Mouse (Mus musculus) megakaryocyte, adult 5-6 weeks (primary cell): Measurements from ENCODE around the gene Pgam1. TPM values are rescaled to one million over a fixed set of nuclear protein-coding genes. Genes with fewer than 3 reads are reported as not detected.
A peak's percentile ranks its signal among the peaks of the same experiment; 100 is the strongest.
"Not testable (repeated sequence)": the region's sequence is repeated elsewhere in the genome, so short reads cannot be mapped to it uniquely, and the experiment has no call there.

Experiments
- ATAC-seq: 2 replicates; pipeline ENCODE4 v1.8.0; 2016; ENCODE audit warnings: mild to moderate bottlenecking, inconsistent platforms; ENCODE audit not compliant: poor library complexity, severe bottlenecking
- total RNA-seq, 2 experiments: library from RNA; stranded (forward) in 1 of 2; stranded (reverse) in 1 of 2; fragments of 153-499, 151-499 nt in 1 of 2; fragments of 221-1000, 200-1000 nt in 1 of 2; gene quantifications; 2 replicates each; pipeline versions ENCODE4 v1.2.3 to v1.2.4; 2015 to 2017

Gene Pgam1
- total RNA-seq (2015) (587 and 602 TPM in 2 replicates), total RNA-seq (2017) (254 and 291 TPM in 2 replicates)

DNA sequence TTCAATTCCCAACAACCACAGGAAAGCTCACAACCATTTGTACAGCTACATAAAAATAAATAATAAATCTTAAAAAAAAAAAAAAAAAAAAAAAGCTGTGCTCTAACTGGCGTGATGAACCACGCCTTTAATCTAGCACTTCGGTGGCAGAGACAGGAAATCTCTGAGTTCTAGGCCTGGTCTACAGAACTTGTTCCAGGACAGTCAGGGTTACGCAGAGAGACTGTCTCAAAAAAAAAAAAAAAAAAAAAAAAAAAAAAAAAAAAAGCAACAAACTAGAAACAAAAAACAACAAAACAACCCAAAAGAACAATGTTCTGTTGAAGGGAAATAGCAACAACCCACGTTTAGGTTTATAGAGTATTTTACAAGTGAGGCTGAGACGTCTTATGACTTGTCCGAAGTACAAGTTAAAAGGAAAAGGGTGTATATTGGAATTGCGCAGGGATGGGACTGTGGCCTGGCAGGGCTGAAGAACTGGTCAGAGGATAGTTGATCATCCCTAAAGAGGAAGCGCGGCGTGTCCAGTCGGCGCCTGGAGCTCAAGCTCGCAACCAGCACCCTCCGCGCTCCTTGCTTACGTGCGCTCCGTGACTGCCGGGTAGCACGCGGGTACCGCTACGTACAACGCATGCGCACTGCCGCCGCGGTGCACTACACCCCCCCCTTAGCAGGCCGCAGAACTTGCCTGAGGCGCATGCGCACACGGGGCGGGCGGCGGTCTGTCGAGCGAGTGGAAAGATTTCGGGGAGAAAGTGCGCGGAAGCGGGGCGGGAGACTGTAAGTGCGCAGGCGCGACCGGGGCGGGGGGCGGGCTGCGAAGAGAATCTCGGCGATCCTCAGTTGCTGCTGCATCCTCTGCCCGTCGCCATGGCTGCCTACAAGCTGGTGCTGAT is at the start of gene Pgam1:
Gene Pgam1, plus strand, starts transcription at position 746 of the 896 bp plus-strand sequence.
- peak; percentile 88 for ATAC-seq

DNA sequence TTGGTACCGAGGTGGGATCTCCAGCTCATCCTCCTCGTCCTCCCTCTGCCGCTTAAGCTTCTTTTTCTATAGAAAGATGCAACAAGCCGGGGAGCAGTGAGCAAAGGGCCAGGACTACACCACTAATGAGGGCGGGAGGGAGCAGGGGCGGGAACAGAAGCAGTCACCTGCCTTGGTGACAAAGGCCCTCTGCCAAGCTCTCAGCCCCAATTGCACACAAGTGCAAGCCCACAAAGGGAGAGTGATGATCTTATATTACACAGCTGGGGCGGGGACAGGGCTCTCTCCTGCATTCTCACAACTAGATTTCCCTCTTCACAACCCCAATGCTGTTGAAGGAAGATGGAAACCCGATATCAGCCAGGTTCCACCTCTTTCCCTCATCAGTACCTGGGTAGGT is 45.0 kb upstream of the Pgam1 start:
- no peak for ATAC-seq

DNA sequence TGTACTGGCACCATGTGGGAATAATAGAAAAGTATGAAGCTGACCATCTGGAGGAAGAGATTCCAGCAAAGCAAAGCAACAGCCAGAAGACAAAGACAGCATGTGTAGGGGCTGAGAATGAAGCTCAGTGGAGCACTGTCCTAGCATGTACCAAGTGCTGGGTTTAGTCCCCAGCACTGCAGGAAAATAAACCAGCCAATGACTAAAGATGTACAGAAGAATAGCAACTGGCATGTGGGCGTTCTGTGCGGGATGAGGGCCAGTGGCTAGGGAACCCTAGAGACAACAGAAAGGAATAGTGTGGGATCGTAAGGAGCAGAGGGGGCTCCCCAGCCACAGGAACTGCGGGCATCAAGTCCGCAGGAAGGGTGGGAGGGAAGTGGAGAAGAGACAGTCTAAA is 42.4 kb upstream of the Pgam1 start:
- ATAC-seq, result no peak

DNA sequence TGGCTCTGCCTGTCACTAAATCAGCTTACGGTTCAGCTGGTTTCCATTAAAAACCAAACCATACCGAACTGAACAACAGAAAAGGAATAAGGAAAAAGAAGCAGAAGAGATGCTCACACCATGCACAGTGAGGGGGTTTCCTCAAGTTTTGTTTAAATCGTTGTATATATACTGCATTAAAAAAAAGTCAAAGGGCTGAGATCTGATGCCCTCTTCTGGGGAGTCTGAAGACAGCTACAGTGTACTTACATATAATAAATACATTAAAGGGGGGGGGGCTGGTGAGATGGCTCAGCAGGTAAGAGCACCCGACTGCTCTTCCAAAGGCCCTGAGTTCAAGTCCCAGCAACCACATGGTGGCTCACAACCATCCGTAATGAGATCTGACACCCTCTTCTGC is 41.8 kb upstream of the Pgam1 start:
- not testable (repeated sequence) for ATAC-seq

DNA sequence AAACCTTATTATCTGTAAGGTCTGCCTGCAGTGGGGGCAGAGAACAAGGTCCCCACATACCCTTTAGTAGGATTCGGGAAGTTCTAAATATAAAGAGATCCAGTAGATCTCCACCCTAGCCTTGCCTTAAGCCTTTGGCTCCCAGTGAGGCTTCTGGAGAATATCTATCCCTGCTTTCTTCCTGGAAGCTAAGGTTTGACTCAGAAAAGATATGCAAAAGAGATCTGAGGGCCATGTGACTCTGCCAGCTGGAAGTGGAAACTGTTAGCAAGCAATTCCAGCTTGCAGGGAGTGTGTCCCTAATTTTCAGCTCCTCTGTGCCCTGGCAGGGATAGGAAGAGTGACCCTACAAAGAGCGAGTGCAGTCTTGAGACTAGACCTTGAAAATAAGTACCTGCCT is 39.4 kb upstream of the Pgam1 start:
- ATAC-seq, result no peak

DNA sequence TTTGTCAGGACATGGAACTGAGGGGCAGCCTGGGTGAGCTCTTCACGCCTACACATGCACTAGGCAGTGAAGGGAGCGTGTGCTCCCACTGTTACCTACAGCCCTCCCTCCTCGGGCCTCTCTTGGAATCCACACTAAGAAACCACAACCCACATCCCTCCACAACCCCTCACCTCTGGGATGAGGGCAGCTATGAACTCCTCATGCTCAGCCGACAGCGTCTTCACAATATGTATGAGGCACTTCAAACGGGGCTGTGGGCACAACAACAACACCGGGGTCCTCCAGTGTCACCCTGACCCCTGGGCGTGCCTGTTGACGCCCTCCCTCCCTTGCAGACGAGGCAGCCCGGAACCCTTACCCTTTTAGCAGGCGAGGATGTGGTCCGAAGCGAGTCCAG is 37.4 kb upstream of the Pgam1 start:
- no peak for ATAC-seq

DNA sequence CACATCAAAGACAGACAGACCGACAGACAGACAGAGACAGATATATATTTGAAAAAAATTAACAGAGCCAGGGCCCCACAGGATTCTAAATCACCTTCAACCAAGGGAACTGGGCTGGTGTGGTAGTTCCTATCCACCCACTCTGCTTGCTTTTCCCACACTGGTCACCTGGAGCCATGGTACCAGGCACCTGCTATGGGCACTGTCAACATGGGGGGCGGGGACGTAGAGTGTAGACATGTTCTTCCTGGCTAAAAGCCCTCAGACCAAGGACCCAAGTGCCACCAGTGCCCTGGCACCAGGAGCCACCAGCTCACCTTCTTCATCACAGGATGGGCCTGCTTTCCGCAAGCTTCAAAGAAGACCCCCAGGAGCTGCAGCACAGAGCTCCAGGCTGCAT is 29.9 kb upstream of the Pgam1 start:
- ATAC-seq, result no peak

DNA sequence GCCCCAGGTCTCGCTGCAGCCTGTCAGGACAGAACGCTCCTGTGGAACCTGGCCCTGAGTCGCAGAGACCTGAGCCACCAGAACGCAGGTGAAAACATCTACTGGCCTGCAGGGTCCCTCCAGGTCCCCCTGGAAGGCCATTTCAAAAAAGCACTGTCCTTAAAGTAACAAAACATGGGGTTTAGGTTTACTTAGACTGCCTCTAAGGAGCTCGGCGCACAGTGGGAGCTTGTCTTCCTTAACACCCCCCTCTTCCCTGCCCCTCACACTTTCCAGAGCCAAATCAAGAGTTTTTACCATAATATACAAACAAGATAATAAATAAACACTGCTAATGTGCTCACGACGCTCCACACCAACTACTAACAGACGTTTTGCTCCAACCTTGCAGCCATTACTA is 27.8 kb upstream of the Pgam1 start:
- no peak for ATAC-seq

DNA sequence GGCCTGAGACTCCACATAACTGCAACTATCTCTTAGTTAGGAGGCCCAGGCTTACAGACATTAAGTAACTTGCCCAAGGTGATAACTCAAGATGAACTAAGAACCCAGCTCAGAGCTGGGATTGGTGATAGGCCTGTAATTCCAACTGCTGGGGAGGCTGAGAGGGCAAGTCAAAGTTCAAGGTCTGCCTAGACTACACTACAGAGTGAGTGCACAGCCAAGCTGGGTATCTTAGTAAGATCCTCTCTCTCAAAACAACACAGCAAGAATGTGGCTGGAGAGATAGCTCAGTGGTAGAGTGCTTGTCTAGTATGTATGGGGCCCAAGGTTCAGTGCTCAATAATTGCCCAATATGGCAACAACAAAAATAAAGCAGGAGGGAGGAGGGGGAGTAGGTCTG is 23.5 kb upstream of the Pgam1 start:
- ATAC-seq, result no peak

DNA sequence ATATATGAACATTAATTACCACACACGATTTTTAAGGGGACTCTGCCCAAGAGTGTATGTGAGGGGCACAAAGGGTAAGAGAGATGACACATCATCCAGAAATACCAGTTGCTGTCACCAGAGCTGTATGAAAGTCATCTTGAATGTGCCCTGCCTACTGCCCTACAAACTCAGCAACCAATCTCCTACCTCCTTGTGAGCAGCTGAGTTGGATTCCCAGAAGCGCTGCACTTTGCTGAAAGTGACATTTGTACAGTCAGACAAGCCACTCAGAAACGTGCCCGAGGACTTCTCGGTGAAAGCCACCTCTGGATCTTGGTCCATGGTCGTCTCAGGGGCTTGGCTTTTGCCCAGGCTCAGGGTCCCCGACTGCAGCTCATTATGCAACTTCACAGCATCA is 16.8 kb upstream of the Pgam1 start:
- no peak for ATAC-seq

DNA sequence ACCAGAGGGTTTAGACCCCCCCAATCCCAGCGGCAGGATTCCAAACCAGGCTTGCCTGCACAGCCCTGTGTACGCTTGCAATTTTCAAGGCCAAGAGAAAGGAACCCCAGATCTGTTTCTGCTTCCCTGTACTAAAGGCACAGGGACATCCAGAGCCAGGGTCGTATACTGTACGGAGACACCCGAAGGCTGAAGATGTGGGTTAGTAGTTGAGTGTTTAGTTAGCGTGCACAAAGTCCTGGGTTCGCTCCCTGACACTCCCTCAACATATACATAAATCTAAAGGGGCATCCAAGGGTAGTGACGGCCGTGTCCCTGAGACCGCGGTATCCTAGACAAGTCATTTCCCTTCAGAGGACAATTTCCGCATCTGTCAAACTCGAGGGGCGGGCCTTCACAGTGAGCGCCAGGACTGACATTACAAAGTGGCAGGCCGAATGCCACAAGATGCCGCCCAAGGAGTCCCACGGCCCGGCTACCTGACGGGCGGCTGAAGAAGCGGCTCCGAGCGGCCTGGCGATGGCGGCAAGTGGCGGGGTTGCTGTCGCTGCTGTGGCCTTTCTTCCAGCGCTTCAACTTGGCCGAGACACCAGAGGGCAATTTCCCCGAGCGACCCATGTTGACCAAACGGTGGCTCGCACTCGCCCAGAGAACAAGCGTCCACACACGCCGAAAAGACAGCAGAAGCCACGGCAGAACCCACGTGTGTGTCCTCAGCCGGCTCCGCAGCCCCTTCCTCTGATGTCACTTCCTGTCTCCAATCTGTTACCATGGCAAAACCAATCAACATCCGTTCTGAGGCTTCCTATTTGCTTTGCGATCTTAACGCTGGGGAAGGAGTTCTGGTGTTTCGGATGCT is 16.0 kb upstream of the Pgam1 start, which contains the start of gene Rrp12:
Gene Rrp12, minus strand, starts transcription at position 714 of the 859 bp plus-strand sequence.
- ATAC-seq, result peak; percentile 87

DNA sequence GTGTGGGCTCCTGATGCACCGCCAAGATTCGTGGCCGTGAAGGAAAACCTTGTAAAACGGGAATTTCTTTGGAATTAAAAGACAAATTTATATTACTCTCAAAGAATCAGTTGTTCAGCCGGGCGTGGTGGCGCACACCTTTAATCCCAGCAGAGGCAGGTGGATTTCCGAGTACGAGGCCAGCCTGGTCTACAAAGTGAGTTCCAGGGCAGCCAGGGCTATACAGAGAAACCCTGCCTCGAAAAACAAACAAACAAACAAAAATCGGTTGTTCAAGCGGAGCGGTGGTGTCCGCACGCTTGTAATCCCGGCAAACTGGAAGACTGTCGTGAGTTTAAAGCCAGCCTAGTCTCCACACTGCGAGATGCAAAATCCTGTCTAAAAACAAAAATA is 15.4 kb upstream of the Pgam1 start:
- no peak for ATAC-seq

DNA sequence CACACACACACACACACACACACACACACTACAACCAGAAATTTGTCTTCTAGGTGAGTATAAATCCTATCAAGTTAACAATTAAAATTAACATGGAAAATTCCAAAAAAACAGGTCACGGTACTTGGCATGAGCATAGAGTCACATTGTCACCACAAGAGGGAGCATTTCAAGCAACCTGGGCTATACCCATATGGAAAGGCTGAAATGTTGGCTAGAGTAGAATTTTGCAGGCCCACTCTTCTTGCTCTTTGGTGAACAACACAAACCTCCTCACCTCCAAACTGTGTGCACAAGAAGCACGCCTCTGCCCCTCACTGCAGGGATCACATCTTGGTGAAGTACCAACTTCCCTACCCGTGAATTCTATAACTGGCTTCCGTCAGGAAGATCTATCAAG is 12.9 kb upstream of the Pgam1 start:
- ATAC-seq, result no peak

DNA sequence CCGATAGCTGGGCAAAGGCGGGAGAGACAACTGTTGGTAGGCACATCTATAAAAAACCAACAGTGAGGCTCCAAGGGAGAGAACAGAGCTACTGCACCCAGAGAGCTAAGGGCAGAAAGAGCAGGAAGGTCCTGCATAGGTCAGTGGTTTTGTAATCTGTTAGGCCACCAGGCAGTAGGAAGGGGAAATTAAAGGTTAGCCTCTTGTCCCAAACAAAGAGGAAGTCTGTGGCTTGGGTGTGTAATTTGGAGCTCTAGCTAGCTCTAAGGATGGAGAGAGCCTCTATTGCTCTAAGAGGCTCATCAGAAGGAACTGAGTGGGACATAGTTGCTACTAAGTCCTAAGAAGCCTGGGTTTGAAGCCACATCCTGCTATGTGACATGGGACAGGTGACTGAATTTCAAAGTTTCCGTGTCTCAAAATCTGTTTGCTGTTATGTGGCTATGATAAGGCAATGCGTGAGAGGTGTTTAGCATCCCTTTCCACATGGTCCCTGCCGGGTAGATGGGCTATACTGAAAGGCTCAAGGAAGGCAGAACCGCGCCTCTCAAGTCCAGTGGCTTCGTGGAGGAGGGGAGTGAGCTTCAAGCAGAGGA is 11.1 kb upstream of the Pgam1 start:
- ATAC-seq, result peak; percentile 76

DNA sequence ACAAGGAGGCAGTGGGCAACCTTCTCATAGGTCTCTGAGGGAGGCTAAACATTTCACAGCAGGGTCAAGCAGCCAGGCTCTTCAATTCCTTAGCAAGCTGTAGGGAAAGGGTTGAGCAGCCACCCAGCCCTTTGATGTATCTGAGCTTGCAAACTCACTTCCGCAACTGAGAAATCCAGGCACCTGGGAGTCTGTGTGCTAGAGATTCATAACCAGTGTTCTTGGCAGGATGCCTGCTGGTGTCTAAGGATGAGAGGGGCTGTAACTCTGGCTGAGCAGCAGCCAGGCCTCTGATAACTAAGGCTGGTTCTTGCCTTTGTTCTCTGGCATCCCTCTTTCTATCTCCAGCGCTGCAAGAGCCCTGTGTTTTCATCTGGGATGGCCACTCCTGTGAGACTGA is 10.0 kb upstream of the Pgam1 start:
- no peak for ATAC-seq

DNA sequence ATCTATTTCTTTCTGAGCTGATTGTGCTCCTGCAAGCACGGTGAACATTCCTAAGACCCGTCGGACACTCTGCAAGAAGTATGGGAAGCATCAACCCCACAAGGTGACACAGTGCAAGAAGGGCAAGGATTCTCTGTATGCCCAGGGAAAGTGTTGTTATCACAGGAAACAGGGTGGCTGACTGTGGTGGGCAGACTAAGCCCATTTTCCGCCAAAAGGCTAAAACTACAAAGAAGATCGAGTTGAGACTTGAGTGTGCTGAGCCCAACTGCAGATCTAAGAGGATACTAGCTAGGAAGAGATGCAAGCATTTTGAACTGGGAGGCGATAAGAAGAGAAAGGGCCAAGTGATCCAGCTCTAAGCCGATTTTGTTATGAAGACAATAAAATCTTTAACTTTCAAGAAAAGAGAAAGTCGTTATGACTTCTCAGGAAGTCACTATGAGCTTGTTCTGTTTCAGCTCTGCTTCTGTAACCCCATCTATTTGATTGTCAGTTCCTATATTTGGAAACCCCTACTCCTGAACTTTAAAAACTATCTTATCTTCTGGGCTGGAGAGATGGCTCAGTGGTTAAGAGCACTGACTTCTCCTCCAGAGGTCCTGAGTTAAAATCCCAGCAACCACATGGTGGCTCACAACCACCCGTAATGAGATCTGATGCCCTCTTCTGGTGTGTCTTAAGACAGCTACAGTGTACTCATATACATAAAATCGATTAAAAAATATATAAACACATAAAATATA is 8.7 kb upstream of the Pgam1 start:
- no peak for ATAC-seq

DNA sequence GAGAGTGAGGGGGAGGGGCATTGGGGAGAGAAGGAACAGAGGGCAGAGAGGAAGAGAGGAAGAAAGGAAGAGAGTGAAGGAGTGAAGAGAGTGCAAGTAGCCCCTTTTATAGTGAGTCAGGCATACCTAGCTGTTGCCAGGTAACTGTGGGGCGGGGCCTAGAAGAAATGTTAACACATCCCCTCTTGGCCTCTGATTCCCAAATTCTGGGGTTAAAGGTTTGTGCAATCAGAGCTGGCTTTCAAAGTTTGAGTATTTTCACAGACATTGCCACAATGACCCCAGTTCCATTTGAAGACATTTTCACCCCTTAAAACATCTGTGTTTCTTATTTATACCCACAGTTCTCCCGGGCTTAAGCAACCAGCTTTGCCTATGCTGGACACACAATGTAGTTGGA is 6.5 kb upstream of the Pgam1 start:
- ATAC-seq, result no peak

DNA sequence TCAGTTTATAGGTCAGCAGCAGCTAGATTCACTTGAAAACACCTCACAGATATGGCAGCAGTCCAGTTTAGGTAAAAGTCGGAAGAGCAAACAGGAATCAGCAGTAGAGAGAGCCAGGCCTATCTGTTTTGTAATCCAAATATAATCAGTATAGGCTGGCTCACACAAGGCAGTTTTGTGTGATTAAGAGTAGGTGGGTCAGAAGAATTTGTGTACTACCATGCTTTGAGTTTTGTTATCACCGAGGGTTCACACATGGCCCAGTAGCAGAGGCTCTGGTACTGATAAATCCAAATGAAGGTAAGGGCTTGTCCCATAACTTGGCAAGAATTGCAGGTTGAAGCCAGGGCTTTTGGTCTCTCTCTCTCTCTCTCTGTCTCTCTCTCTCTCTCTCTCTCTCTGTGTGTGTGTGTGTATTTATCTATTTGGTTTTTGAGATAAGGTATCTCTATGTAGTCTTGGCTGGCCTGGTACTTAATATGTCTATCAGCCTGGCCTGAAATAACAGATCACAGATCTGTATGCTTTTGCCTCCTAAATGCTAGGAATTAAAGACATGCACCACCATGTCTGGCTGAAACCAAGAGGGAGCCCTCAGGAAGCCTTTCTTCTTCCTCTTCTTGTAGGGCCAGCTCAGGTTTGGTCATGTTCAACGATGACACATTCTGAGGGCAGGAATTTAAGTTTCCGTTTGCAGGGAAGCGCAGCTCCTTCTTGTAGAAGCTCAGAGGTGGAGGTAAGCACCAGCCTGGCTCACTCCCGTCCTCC is 5.2 kb upstream of the Pgam1 start:
- ATAC-seq, result peak; percentile 34; the same call in 1 of the 2 replicates

DNA sequence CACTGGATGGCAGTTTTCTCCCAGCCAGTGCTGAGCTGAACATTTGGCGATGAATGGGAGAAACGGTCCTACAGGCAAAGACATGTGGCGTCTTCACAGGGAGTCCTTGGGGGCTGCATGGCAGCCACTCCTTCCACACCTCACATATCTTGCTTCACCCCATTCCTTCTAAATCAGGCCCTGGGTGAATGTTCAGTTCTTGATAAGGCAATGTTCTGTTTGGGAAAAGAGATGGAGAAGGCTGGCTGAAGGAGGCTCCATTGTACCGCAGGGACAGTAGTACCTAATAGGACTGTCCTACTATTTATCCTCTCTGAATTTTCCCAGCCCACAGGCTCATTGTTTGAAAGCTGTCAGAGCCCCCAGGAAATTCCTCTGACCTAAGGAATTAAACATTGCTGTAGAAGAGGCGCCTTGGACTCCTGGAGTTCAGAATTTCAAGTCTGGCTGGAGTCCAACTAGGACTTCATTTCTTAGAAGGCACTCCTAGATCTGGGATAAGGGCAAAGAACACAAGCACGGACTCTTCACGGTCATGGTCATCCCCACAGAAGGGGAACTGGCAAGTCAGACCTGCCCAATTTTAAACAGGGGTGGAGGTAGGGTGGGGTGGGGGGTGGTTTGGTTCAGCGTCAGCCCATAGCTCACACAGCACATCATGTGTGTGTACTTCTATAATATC is 4.5 kb upstream of the Pgam1 start:
- no peak for ATAC-seq
